Mouse (Mus musculus): Measurements from ENCODE around the gene Srp9.

DNA sequence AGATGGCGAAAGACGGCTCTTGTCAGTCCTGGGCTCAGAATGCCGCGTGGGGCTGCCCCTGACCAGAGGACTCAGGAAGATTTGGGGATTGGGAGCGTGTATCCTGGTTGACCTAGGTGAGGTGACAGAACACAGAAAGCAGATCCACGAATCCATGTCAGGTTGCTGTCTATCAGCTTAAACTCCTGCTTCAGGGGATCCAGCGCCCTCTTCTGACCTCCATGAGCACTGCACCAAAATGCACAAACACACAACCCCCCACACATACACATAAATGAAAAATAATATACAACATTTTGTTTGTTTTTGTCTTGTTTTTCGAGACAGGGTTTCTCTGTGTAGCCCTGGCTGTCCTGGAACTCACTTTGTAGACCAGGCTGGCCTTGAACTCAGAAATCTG is 13.6 kb downstream of the Srp9 start:
- TF ChIP-seq CTCF (IDR thresholded peaks at IDR 0.05; ENCODE audit: low read depth, low read length) (no peak; the same call in 1 of the 2 replicates), GATA1 (IDR thresholded peaks at IDR 0.05; ENCODE audit: borderline replicate concordance, low read length) (no peak), TAL1 (conservative IDR thresholded peaks at IDR 0.05; ENCODE audit: low read depth, low read length) (no peak), GATA2 (IDR thresholded peaks at IDR 0.05; ENCODE audit: borderline replicate concordance, low read depth, low read length) (no peak), POLR2AphosphoS5 (IDR thresholded peaks at IDR 0.05; ENCODE audit: insufficient replicate concordance, low read depth, low read length) (no peak)

All from G1E (cell line).